Mouse (Mus musculus): ENCODE results near the gene Cdk12. TPM values are rescaled to one million over a fixed set of nuclear protein-coding genes. Genes with fewer than 3 reads are reported as not detected.

Cdk12 gene
- polyA plus RNA-seq, 1 experiment from 2014 or later: 6.1 TPM

- no peaks in the 10 kb centered on the region for H3K4me1 ChIP-seq (replicated peaks; ENCODE audit: insufficient read depth, low read length)
- H3K27ac ChIP-seq: no peak overlapping the region
- ATAC-seq (replicated peaks; ENCODE audit: low FRiP score, low read depth) (no peak), DNase-seq (ENCODE audit: low spot score) (no peak)
- no peak overlapping the region for H3K4me2 ChIP-seq (ENCODE audit: low read length)
- H3K27me3 ChIP-seq (ENCODE audit: insufficient read depth, low read length): peaks cover 88% of the 10 kb centered on the region
- H3K9me3 ChIP-seq (replicated peaks; ENCODE audit: low read length): no peaks in the 10 kb centered on the region
- 11% methylated on average over 4 of the region's 4 CpGs for WGBS
- H3K36me3 ChIP-seq (ENCODE audit: insufficient read depth, low read length): no peaks in the 10 kb centered on the region
- no peak overlapping the region for H3K4me3 ChIP-seq (replicated peaks; ENCODE audit: low read depth, low read length)
- no peak overlapping the region for H3K9ac ChIP-seq (ENCODE audit: low read depth, low read length)
- TF ChIP-seq CTCF (IDR thresholded peaks at IDR 0.05; ENCODE audit: low read depth): no peak
These were observed 116.7 kb downstream of the Cdk12 start for GRCm38 (mm10) chr11:98319544-98319943.

- no peak overlapping the region for H3K27ac ChIP-seq
- TF ChIP-seq CTCF (IDR thresholded peaks at IDR 0.05; ENCODE audit: low read depth): no peak
- DNase-seq (ENCODE audit: low spot score) (no peak), ATAC-seq (replicated peaks; ENCODE audit: low FRiP score, low read depth) (no peak)
- no peaks in the 10 kb centered on the region for H3K36me3 ChIP-seq (ENCODE audit: insufficient read depth, low read length)
- no peak overlapping the region for H3K4me3 ChIP-seq (replicated peaks; ENCODE audit: low read depth, low read length)
- no peaks in the 10 kb centered on the region for H3K9me3 ChIP-seq (replicated peaks; ENCODE audit: low read length)
- WGBS: 3% methylated on average over 2 of the region's 2 CpGs
- no peaks in the 10 kb centered on the region for H3K4me1 ChIP-seq (replicated peaks; ENCODE audit: insufficient read depth, low read length)
- no peak overlapping the region for H3K4me2 ChIP-seq (ENCODE audit: low read length)
- peaks cover 92% of the 10 kb centered on the region for H3K27me3 ChIP-seq (ENCODE audit: insufficient read depth, low read length)
- no peak overlapping the region for H3K9ac ChIP-seq (ENCODE audit: low read depth, low read length)
These were observed 117.1 kb downstream of the Cdk12 start for GRCm38 (mm10) chr11:98319944-98320343.

- Histone ChIP-seq H3K9me3 (replicated peaks; ENCODE audit: low read length) (no peaks in the 10 kb centered on the region), H3K4me1 (replicated peaks; ENCODE audit: insufficient read depth, low read length) (no peaks in the 10 kb centered on the region)
These were observed 117.5 kb downstream of the Cdk12 start for GRCm38 (mm10) chr11:98320381-98320780.

GRCm38 (mm10) chr11:98320806-98321676, 118.2 kb downstream of the Cdk12 start:
- Histone ChIP-seq H3K4me3 (replicated peaks; ENCODE audit: low read depth, low read length) (no peak overlapping the region), H3K27me3 (ENCODE audit: insufficient read depth, low read length) (peaks cover 95% of the 10 kb centered on the region), H3K9ac (ENCODE audit: low read depth, low read length) (no peak overlapping the region), H3K36me3 (ENCODE audit: insufficient read depth, low read length) (no peaks in the 10 kb centered on the region), H3K4me2 (ENCODE audit: low read length) (no peak overlapping the region), H3K9me3 (replicated peaks; ENCODE audit: low read length) (no peaks in the 10 kb centered on the region), H3K27ac (no peak overlapping the region), H3K4me1 (replicated peaks; ENCODE audit: insufficient read depth, low read length) (no peaks in the 10 kb centered on the region)
- WGBS: under 1% methylated on average over 30 of the region's 30 CpGs
- ATAC-seq (replicated peaks; ENCODE audit: low FRiP score, low read depth): no peak
- DNase-seq (ENCODE audit: low spot score): no peak
- TF ChIP-seq CTCF (IDR thresholded peaks at IDR 0.05; ENCODE audit: low read depth): no peak

More at GRCm38 (mm10) chr11:98320381-98320780, 117.5 kb downstream of the Cdk12 start:
- Histone ChIP-seq H3K9ac (ENCODE audit: low read depth, low read length) (no peak overlapping the region), H3K27me3 (ENCODE audit: insufficient read depth, low read length) (peaks cover 95% of the 10 kb centered on the region), H3K27ac (no peak overlapping the region), H3K4me2 (ENCODE audit: low read length) (no peak overlapping the region), H3K36me3 (ENCODE audit: insufficient read depth, low read length) (no peaks in the 10 kb centered on the region), H3K4me3 (replicated peaks; ENCODE audit: low read depth, low read length) (no peak overlapping the region)
- WGBS: 8% methylated on average over 12 of the region's 12 CpGs
- DNase-seq (ENCODE audit: low spot score) (no peak), ATAC-seq (replicated peaks; ENCODE audit: low FRiP score, low read depth) (no peak)
- TF ChIP-seq CTCF (IDR thresholded peaks at IDR 0.05; ENCODE audit: low read depth): no peak

GRCm38 (mm10) chr11:98321677-98322003, 118.8 kb downstream of the Cdk12 start:
- Histone ChIP-seq H3K36me3 (ENCODE audit: insufficient read depth, low read length) (no peaks in the 10 kb centered on the region), H3K27me3 (ENCODE audit: insufficient read depth, low read length) (peaks cover 95% of the 10 kb centered on the region), H3K9me3 (replicated peaks; ENCODE audit: low read length) (no peaks in the 10 kb centered on the region), H3K4me2 (ENCODE audit: low read length) (no peak overlapping the region), H3K4me1 (replicated peaks; ENCODE audit: insufficient read depth, low read length) (no peaks in the 10 kb centered on the region), H3K9ac (ENCODE audit: low read depth, low read length) (no peak overlapping the region), H3K27ac (no peak overlapping the region), H3K4me3 (replicated peaks; ENCODE audit: low read depth, low read length) (no peak overlapping the region)
- ATAC-seq (replicated peaks; ENCODE audit: low FRiP score, low read depth) (no peak), DNase-seq (ENCODE audit: low spot score) (no peak)
- WGBS: 6% methylated on average over 5 of the region's 5 CpGs
- TF ChIP-seq CTCF (IDR thresholded peaks at IDR 0.05; ENCODE audit: low read depth): no peak

- Histone ChIP-seq H3K4me1 (replicated peaks; ENCODE audit: insufficient read depth, low read length) (peaks cover 2% of the 10 kb centered on the region; the same call in 1 of the 2 replicates), H3K27ac (no peak overlapping the region), H3K9ac (ENCODE audit: low read depth, low read length) (no peak overlapping the region), H3K9me3 (replicated peaks; ENCODE audit: low read length) (no peaks in the 10 kb centered on the region), H3K4me2 (ENCODE audit: low read length) (no peak overlapping the region), H3K4me3 (replicated peaks; ENCODE audit: low read depth, low read length) (no peak overlapping the region), H3K36me3 (ENCODE audit: insufficient read depth, low read length) (no peaks in the 10 kb centered on the region), H3K27me3 (ENCODE audit: insufficient read depth, low read length) (peaks cover 95% of the 10 kb centered on the region)
- no peak for DNase-seq (ENCODE audit: low spot score)
- TF ChIP-seq CTCF (IDR thresholded peaks at IDR 0.05; ENCODE audit: low read depth): no peak
- ATAC-seq (replicated peaks; ENCODE audit: low FRiP score, low read depth): no peak
- WGBS: 5% methylated on average over 1 of the region's 1 CpGs
These were observed 119.3 kb downstream of the Cdk12 start for GRCm38 (mm10) chr11:98322159-98322558.
